11 mouse cellular contexts compared by ENCODE assay signal in genomic region chr13:52831037-52831757, GRCm38 (mm10).
A peak's percentile ranks its signal among the peaks of the same experiment; 100 is the strongest.
DNase-seq lines count a peak whose midpoint lies in the region; ATAC-seq and TF ChIP-seq lines count a peak whose summit lies in the region.
"Had no signal": no experiment of that assay in that cellular context is flagged by ENCODE, and none has a peak within 500 bp of the region (broad histone marks: within the 10 kb centered on the region; RNA-seq: fewer than 3 reads in every experiment).

No protein-coding gene starts in this region.

- peak; percentile 40 for ATAC-seq in lung, embryonic 14.5 days (ENCODE audit: insufficient read depth)
- peak; percentile 96 for ATAC-seq in liver, embryonic 15.5 days (ENCODE audit: insufficient read depth)
- ATAC-seq in stomach, embryonic 16.5 days (ENCODE audit: insufficient read depth, low FRiP score): peak; percentile 76
- no peak for ATAC-seq in forebrain, postnatal 0 days
- ATAC-seq: hindbrain, embryonic 16.5 days; midbrain, embryonic 15.5 days had no signal

- no peaks in the 10 kb centered on the region for H3K27me3 ChIP-seq in lung, embryonic 14.5 days (ENCODE audit: insufficient read depth, low read length)
- H3K27me3 ChIP-seq in erythroblast, embryonic 14.5 days (ENCODE audit: control insufficient read depth): peaks cover 2% of the 10 kb centered on the region
- no peaks in the 10 kb centered on the region; the same call in 1 of the 2 replicates for H3K27me3 ChIP-seq in liver, embryonic 15.5 days
- no peaks in the 10 kb centered on the region for H3K27me3 ChIP-seq in stomach, embryonic 16.5 days (ENCODE audit: control insufficient read depth, insufficient read depth, low read length)
- H3K27me3 ChIP-seq in forebrain, postnatal 0 days (ENCODE audit: insufficient read depth, low read length): no peaks in the 10 kb centered on the region
- H3K27me3 ChIP-seq: midbrain, embryonic 15.5 days had no signal

- no peak overlapping the region for H3K4me2 ChIP-seq in lung, embryonic 14.5 days
- peak overlapping the region; percentile 59 for H3K4me2 ChIP-seq in liver, embryonic 15.5 days
- H3K4me2 ChIP-seq in stomach, embryonic 16.5 days (ENCODE audit: low read depth, low read length): no peak overlapping the region
- no peak overlapping the region for H3K4me2 ChIP-seq in forebrain, postnatal 0 days (ENCODE audit: low read depth)
- H3K4me2 ChIP-seq: midbrain, embryonic 15.5 days had no signal

- 58% methylated on average over 13 of the region's 13 CpGs for WGBS in lung, embryonic 14.5 days
- 34% methylated on average over 13 of the region's 13 CpGs for WGBS in liver, embryonic 15.5 days (ENCODE audit: insufficient replicate concordance)
- 70% methylated on average over 13 of the region's 13 CpGs for WGBS in stomach, embryonic 16.5 days
- 91% methylated on average over 13 of the region's 13 CpGs for WGBS in forebrain, postnatal 0 days

- no peak for TF ChIP-seq CTCF in lung, embryonic 14.5 days (IDR thresholded peaks at IDR 0.05; ENCODE audit: low read depth)
- no peak for TF ChIP-seq CTCF in forebrain, postnatal 0 days (IDR thresholded peaks at IDR 0.05; ENCODE audit: low read depth)

- peaks cover 16% of the 10 kb centered on the region for H3K4me1 ChIP-seq in lung, embryonic 14.5 days (ENCODE audit: insufficient read depth)
- H3K4me1 ChIP-seq in erythroblast, embryonic 14.5 days (ENCODE audit: control insufficient read depth): peaks cover 80% of the 10 kb centered on the region
- peaks cover 82% of the 10 kb centered on the region for H3K4me1 ChIP-seq in liver, embryonic 15.5 days (replicated peaks)
- peaks cover 19% of the 10 kb centered on the region for H3K4me1 ChIP-seq in stomach, embryonic 16.5 days (ENCODE audit: control insufficient read depth, insufficient read depth, low read length)
- no peaks in the 10 kb centered on the region for H3K4me1 ChIP-seq in forebrain, postnatal 0 days (ENCODE audit: insufficient read depth)
- H3K4me1 ChIP-seq: midbrain, embryonic 15.5 days had no signal

- H3K36me3 ChIP-seq in lung, embryonic 14.5 days (ENCODE audit: insufficient read depth): no peaks in the 10 kb centered on the region
- H3K36me3 ChIP-seq in erythroblast, embryonic 14.5 days (ENCODE audit: control insufficient read depth): peaks cover 43% of the 10 kb centered on the region
- no peaks in the 10 kb centered on the region for H3K36me3 ChIP-seq in liver, embryonic 15.5 days (replicated peaks)
- H3K36me3 ChIP-seq in stomach, embryonic 16.5 days (ENCODE audit: control insufficient read depth, insufficient read depth, low read length): no peaks in the 10 kb centered on the region; the same call in 1 of the 2 replicates
- H3K36me3 ChIP-seq in forebrain, postnatal 0 days (ENCODE audit: insufficient read depth): peaks cover 5% of the 10 kb centered on the region; the same call in 1 of the 2 replicates
- H3K36me3 ChIP-seq: midbrain, embryonic 15.5 days had no signal

- no peak overlapping the region for H3K27ac ChIP-seq in lung, embryonic 14.5 days (ENCODE audit: low read depth)
- H3K27ac ChIP-seq in liver, embryonic 15.5 days (replicated peaks): peak overlapping the region; percentile 92
- peak overlapping the region; percentile 76 for H3K27ac ChIP-seq in stomach, embryonic 16.5 days (ENCODE audit: low read length)
- H3K27ac ChIP-seq in forebrain, postnatal 0 days (ENCODE audit: low read depth, low read length): no peak overlapping the region
- H3K27ac ChIP-seq: midbrain, embryonic 15.5 days had no signal

- H3K4me3 ChIP-seq in lung, embryonic 14.5 days (ENCODE audit: low read depth, low read length): no peak overlapping the region
- peak overlapping the region; percentile 46 for H3K4me3 ChIP-seq in erythroblast, embryonic 14.5 days (replicated peaks)
- H3K4me3 ChIP-seq in liver, embryonic 15.5 days (replicated peaks): 0 out of 2 replicates have a peak overlapping the region, but pooled peaks have one; percentile 5
- no peak overlapping the region for H3K4me3 ChIP-seq in stomach, embryonic 16.5 days (replicated peaks; ENCODE audit: low read length)
- H3K4me3 ChIP-seq in forebrain, postnatal 0 days (ENCODE audit: low read depth, low read length): no peak overlapping the region
- H3K4me3 ChIP-seq: midbrain, embryonic 15.5 days had no signal

- DNase-seq in lung, embryonic 14.5 days: no peak
- DNase-seq in lung, postnatal 36 days: no peak
- no peak for DNase-seq in forebrain, postnatal 0 days
- DNase-seq in cerebellum, adult 11 months: no peak
- no peak for DNase-seq in urinary bladder, adult 2 months (ENCODE audit: low spot score)
- DNase-seq: right cerebral cortex, adult 18-20 months had no signal

- no peak overlapping the region for H3K9ac ChIP-seq in lung, embryonic 14.5 days
- peak overlapping the region; percentile 42 for H3K9ac ChIP-seq in liver, embryonic 15.5 days
- H3K9ac ChIP-seq in stomach, embryonic 16.5 days (ENCODE audit: low read length): no peak overlapping the region
- H3K9ac ChIP-seq in forebrain, postnatal 0 days: no peak overlapping the region
- H3K9ac ChIP-seq: midbrain, embryonic 15.5 days had no signal

- H3K9me3 ChIP-seq in lung, embryonic 14.5 days (ENCODE audit: low read depth, low read length): no peaks in the 10 kb centered on the region
- H3K9me3 ChIP-seq in erythroblast, embryonic 14.5 days (ENCODE audit: control insufficient read depth, low read length): no peaks in the 10 kb centered on the region
- no peaks in the 10 kb centered on the region for H3K9me3 ChIP-seq in liver, embryonic 15.5 days (replicated peaks)
- H3K9me3 ChIP-seq in stomach, embryonic 16.5 days (replicated peaks; ENCODE audit: control insufficient read depth, low read length): no peaks in the 10 kb centered on the region
- no peaks in the 10 kb centered on the region for H3K9me3 ChIP-seq in forebrain, postnatal 0 days (ENCODE audit: low read length)
- H3K9me3 ChIP-seq: midbrain, embryonic 15.5 days had no signal

Comparison
In these comparisons a context has a peak if more than half of its experiments do, and no peak if none do; other contexts are left out.
1. H3K27ac ChIP-seq: peak in liver, embryonic 15.5 days (single experiment) and stomach, embryonic 16.5 days (single experiment); none in lung, embryonic 14.5 days (single experiment) and forebrain, postnatal 0 days (single experiment).
2. H3K4me3 ChIP-seq: peak in erythroblast, embryonic 14.5 days (single experiment) and liver, embryonic 15.5 days (single experiment); none in lung, embryonic 14.5 days (single experiment), stomach, embryonic 16.5 days (single experiment) and forebrain, postnatal 0 days (single experiment).